Mouse (Mus musculus) spleen, adult 10 weeks (tissue): ENCODE results near the gene Adcy5. TPM values are rescaled to one million over a fixed set of nuclear protein-coding genes. Genes with fewer than 3 reads are reported as not detected.

Experiments
- polyA plus RNA-seq: library from polyadenylated mRNA; stranded (reverse); fragments of 350-450 nt; fragmentation: Illumina TruSeq; extraction: RNeasy Lipid Tissue Mini Kit (QIAGEN cat#74804); gene quantifications from one replicate; pipeline ENCODE4 v1.2.3, GENCODE M21; 2015; ENCODE audit warnings: low replicate concordance; ENCODE audit not compliant: insufficient read depth

Adcy5 gene
- polyA plus RNA-seq: 2.4 TPM

DNA sequence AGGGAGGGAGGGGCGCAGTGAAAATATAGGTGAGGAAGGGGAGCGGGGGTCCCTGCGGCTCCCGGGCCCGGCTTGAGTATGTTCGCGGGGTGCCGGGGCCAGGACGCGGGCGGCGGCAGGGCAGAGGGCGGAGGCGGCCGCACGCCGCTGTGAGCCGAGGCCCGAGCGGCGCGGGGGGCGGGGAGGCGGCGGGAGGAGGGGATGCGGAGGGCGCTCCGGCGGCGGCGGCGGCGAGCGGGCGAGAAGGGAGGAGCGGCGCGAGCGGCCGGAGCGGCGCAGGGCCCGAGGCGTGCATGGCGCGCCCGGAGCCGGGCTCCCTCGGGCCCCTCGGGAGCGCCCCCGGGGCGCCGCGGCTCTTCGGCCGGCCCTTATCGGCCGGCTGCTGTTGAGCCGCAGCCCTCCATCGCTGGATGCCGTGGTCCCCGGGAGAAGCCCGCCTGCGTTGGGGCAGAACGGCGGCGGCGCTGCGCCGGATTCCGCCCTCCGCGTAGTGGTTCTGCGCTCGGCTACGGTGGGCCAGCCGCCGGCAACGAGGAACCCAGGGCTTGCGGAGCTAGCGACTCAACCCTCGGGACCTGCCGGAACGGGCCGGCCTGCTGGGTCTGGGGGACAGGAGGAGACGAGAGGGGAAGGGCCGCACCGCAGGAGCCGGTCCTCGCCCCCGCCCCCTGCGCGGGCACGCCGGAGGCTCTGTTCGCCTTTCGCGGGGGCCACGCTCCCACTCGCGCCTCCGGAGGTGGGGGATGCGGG is at the start of gene Adcy5:
TSS of gene Adcy5 (plus strand) at position 237 of the 750 bp plus-strand sequence.

Other genes with a start within 250 kb of the Adcy5 start
- 23.5 TPM for gene Hacd2, start 132.4 kb upstream of the Adcy5 start, polyA plus RNA-seq
- 15.0 TPM for gene Sec22a, start 209.0 kb downstream of the Adcy5 start, polyA plus RNA-seq